7 mouse cellular contexts compared by ENCODE assay signal in the genomic region with DNA sequence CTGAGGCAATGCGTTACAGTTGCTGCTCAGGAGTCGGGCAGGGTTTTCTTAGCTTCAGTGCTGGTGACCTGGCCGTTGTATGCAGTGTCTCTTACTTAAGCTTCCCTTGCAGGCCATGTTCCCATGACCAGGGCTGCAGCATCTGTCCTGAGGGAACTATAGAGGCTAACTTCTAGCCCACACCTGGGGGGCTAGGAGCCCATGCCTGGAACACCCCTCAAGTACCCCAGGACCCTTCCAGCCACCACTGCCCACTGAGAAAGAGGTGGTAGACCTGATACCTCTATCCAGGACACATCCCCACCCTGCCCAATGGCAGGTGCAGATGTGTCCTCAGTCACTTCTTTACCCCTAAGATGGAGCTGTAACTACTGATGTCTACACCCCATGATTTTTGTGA. TPM values are rescaled to one million over a fixed set of nuclear protein-coding genes. Genes with fewer than 3 reads are reported as not detected.
DNase-seq lines count a peak whose midpoint lies in the region; ATAC-seq and TF ChIP-seq lines count a peak whose summit lies in the region.

No protein-coding gene starts in this region.

- H3K9ac ChIP-seq in lung, postnatal 0 days (replicated peaks; ENCODE audit: low read depth), result peak overlapping the region; percentile 33
- peak overlapping the region; percentile 66 for H3K9ac ChIP-seq in forebrain, embryonic 12.5 days
- peak overlapping the region; percentile 62; the same call in 1 of the 2 replicates for H3K9ac ChIP-seq in limb, embryonic 12.5 days (replicated peaks)

- TF ChIP-seq EP300 in lung, postnatal 0 days (IDR thresholded peaks at IDR 0.05), result no peak

- ATAC-seq in lung, postnatal 0 days, result no peak
- ATAC-seq in forebrain, embryonic 12.5 days (ENCODE audit: low FRiP score), result no peak
- ATAC-seq in limb, embryonic 12.5 days (ENCODE audit: insufficient number of reproducible peaks, insufficient read depth, low FRiP score, low TSS enrichment, low read depth), result no peak

- peaks cover 9% of the 10 kb centered on the region; the same call in 1 of the 2 replicates for H3K4me1 ChIP-seq in lung, postnatal 0 days (ENCODE audit: insufficient read depth, low read depth, low read length)
- peaks cover 32% of the 10 kb centered on the region for H3K4me1 ChIP-seq in forebrain, embryonic 12.5 days
- peaks cover 42% of the 10 kb centered on the region for H3K4me1 ChIP-seq in limb, embryonic 12.5 days (replicated peaks)
- H3K4me1 ChIP-seq in olfactory bulb, adult 2 months (ENCODE audit: control insufficient read depth, insufficient read depth, low read length), result peaks cover 27% of the 10 kb centered on the region

- DNase-seq in lung, postnatal 0 days (ENCODE audit: low spot score), result no peak
- no peak for DNase-seq in lung, postnatal 4 days
- no peak for DNase-seq in layer of hippocampus, adult 9-11 months
- DNase-seq in adrenal gland, adult 2 months, result no peak

- TF ChIP-seq CTCF in lung, postnatal 0 days (IDR thresholded peaks at IDR 0.05), result no peak
- TF ChIP-seq CTCF in olfactory bulb, adult 2 months (IDR thresholded peaks at IDR 0.05; ENCODE audit: insufficient read depth, low read depth, low read length), result no peak

- H3K4me2 ChIP-seq in lung, postnatal 0 days (replicated peaks; ENCODE audit: low read depth, low read length), result peak overlapping the region; percentile 83
- H3K4me2 ChIP-seq in forebrain, embryonic 12.5 days, result peak overlapping the region; percentile 92
- peak overlapping the region; percentile 93 for H3K4me2 ChIP-seq in limb, embryonic 12.5 days

- H3K27me3 ChIP-seq in lung, postnatal 0 days (replicated peaks; ENCODE audit: insufficient read depth, low read length), result no peaks in the 10 kb centered on the region
- H3K27me3 ChIP-seq in forebrain, embryonic 12.5 days, result 0 out of 2 replicates have a peak, but pooled peaks cover 3% of the 10 kb centered on the region
- H3K27me3 ChIP-seq in limb, embryonic 12.5 days, result no peaks in the 10 kb centered on the region

- peak overlapping the region; percentile 86 for H3K27ac ChIP-seq in lung, postnatal 0 days (ENCODE audit: low read length)
- H3K27ac ChIP-seq in forebrain, embryonic 12.5 days, result no peak overlapping the region
- peak overlapping the region; percentile 86 for H3K27ac ChIP-seq in limb, embryonic 12.5 days
- H3K27ac ChIP-seq in olfactory bulb, adult 2 months (ENCODE audit: insufficient read depth, low read depth, low read length), result peak overlapping the region; percentile 69

- H3K36me3 ChIP-seq in lung, postnatal 0 days (ENCODE audit: insufficient read depth, low read length), result no peaks in the 10 kb centered on the region
- no peaks in the 10 kb centered on the region for H3K36me3 ChIP-seq in forebrain, embryonic 12.5 days (replicated peaks)
- H3K36me3 ChIP-seq in limb, embryonic 12.5 days, result no peaks in the 10 kb centered on the region

- H3K9me3 ChIP-seq in lung, postnatal 0 days (ENCODE audit: low read length), result no peaks in the 10 kb centered on the region
- H3K9me3 ChIP-seq in forebrain, embryonic 12.5 days, result no peaks in the 10 kb centered on the region
- H3K9me3 ChIP-seq in limb, embryonic 12.5 days, result no peaks in the 10 kb centered on the region

- H3K4me3 ChIP-seq in lung, postnatal 0 days (ENCODE audit: low read depth, low read length), result peak overlapping the region; percentile 68
- H3K4me3 ChIP-seq in forebrain, embryonic 12.5 days (replicated peaks), result peak overlapping the region; percentile 59
- peak overlapping the region; percentile 73 for H3K4me3 ChIP-seq in limb, embryonic 12.5 days (replicated peaks)
- peak overlapping the region; percentile 68 for H3K4me3 ChIP-seq in olfactory bulb, adult 2 months (ENCODE audit: insufficient read depth, low read depth, low read length)

- no peak for TF ChIP-seq POLR2A in olfactory bulb, adult 2 months (IDR thresholded peaks at IDR 0.05; ENCODE audit: insufficient read depth, low read depth, low read length)

- 19% methylated on average over 3 of the region's 3 CpGs for WGBS in lung, postnatal 0 days
- WGBS in forebrain, embryonic 12.5 days, result 16% methylated on average over 3 of the region's 3 CpGs
- WGBS in limb, embryonic 12.5 days, result 29% methylated on average over 3 of the region's 3 CpGs
- 7% methylated on average over 3 of the region's 3 CpGs for WGBS in olfactory bulb, adult 2 months

RNA-seq across cellular contexts. Expression of gene Hk1, which starts 38.7 kb away (rescaled TPM):
- polyA plus RNA-seq in lung, postnatal 0 days (2015; fragmentation: Nextera tagmentation; extraction: Ambion mirVana), result 25.8 and 27.8 TPM in 2 replicates
- 38.5 and 43.3 TPM in 2 replicates for polyA plus RNA-seq in forebrain, embryonic 12.5 days (2016; fragmentation: Nextera tagmentation; extraction: Ambion mirVana)
- polyA plus RNA-seq in limb, embryonic 12.5 days (2016; fragmentation: Nextera tagmentation; extraction: Ambion mirVana), result 38.0 and 38.5 TPM in 2 replicates
- polyA plus RNA-seq in olfactory bulb, adult 2 months (2012; ENCODE audit: insufficient read depth, insufficient read length, low replicate concordance, missing spikeins), result 296 TPM in 1 of 2 replicates, not detected in the other
- 10 to 100 TPM; 23.7 to 40.0 TPM for total RNA-seq in adrenal gland, adult 2 months (2021)
- 25.5 and 26.9 TPM in 2 replicates for polyA plus RNA-seq in adrenal gland, adult 2 months (2012; rRNA removed)
